Mouse (Mus musculus): ENCODE data around the gene Acot2.

GRCm38 (mm10) chr12:83951711-83952575 lies 35.7 kb upstream of the Acot2 start:
- TF ChIP-seq MAFK (IDR thresholded peaks at IDR 0.05; ENCODE audit: insufficient read depth, low read depth, low read length): no peak
- TF ChIP-seq ZNF384 (IDR thresholded peaks at IDR 0.05; ENCODE audit: low read depth, low read length): no peak
